Mouse (Mus musculus): Measurements from ENCODE around the gene Pde10a.

- TF ChIP-seq CTCF (IDR thresholded peaks at IDR 0.05; ENCODE audit: low read depth, low read length) (no peak), POLR2A (IDR thresholded peaks at IDR 0.05; ENCODE audit: extremely low read depth, insufficient read depth, low read length) (no peak)
Measured at GRCm38 (mm10) chr17:8552346-8553035, 27.3 kb downstream of the Pde10a start.
